Mouse (Mus musculus) kidney, adult 2 months (tissue): ENCODE measurements at regions not wholly inside any gene's neighbourhood (a gene's known extent, or its start where the extent isn't known, plus 50 kb on each side); places are given as distances from the start of the nearest gene placed in this dataset.
A peak's percentile ranks its signal among the peaks of the same experiment; 100 is the strongest.

Experiments used
- DNase-seq: peaks from one replicate; pipeline ENCODE4 v3.0.0; 2021
- H3K27ac ChIP-seq: fragments of 200-500 bp; 2 replicates; pipeline ENCODE4 v1.5.1; 2012; ENCODE audit warnings: low read depth, low read length, control low read depth, inconsistent platforms; ENCODE audit not compliant: insufficient read depth
- H3K27me3 ChIP-seq: fragments of 200-500 bp; replicated peaks from 2 replicates; pipeline ENCODE4 v1.6.1; 2012; ENCODE audit warnings: mild to moderate bottlenecking, moderate library complexity, low read length, inconsistent platforms; ENCODE audit not compliant: control insufficient read depth, insufficient read depth
- H3K36me3 ChIP-seq: fragments of 200-500 bp; 2 replicates; pipeline ENCODE4 v1.6.1; 2012; ENCODE audit warnings: mild to moderate bottlenecking, moderate library complexity, low read length, inconsistent platforms; ENCODE audit not compliant: control insufficient read depth, insufficient read depth
- H3K4me1 ChIP-seq: fragments of 200-500 bp; 2 replicates; pipeline ENCODE4 v1.6.1; 2011; ENCODE audit warnings: low read length; ENCODE audit not compliant: control insufficient read depth, insufficient read depth
- H3K4me3 ChIP-seq: fragments of 200-500 bp; 2 replicates; pipeline ENCODE4 v1.5.1; 2011; ENCODE audit warnings: mild to moderate bottlenecking, low read depth, low read length, control low read depth; ENCODE audit not compliant: insufficient read depth
- CTCF ChIP-seq: fragments of 200-500 bp; conservative IDR thresholded peaks from 2 replicates; pipeline ENCODE4 v1.5.1; 2011; ENCODE audit warnings: low read depth, mild to moderate bottlenecking, control low read depth, low read length, moderate library complexity, mixed read lengths; ENCODE audit not compliant: insufficient read depth, insufficient read length
- POLR2A ChIP-seq: fragments of 200-500 bp; IDR thresholded peaks from one replicate; pipeline ENCODE4 v1.6.1; 2011; ENCODE audit warnings: low read depth, low read length, control low read depth
- WGBS: fragments of 180-500 bp; shearing (Covaris S2); methylation state at CpG from one replicate; pipeline ENCODE4 v1.1.7; 2018; 5-methylcytosine and 5-hydroxymethylcytosine counted together

GRCm38 (mm10) chr9:69592329-69593062, 139.1 kb downstream of the Anxa2 start:
- WGBS = 73% methylated on average over 15 of the region's 15 CpGs
- no peak for DNase-seq
- H3K27me3 ChIP-seq = no peaks in the 10 kb centered on the region

GRCm38 (mm10) chr9:69588846-69589245, 135.4 kb downstream of the Anxa2 start:
- Histone ChIP-seq H3K27me3 (no peaks in the 10 kb centered on the region), H3K36me3 (no peaks in the 10 kb centered on the region), H3K4me3 (no peak overlapping the region), H3K4me1 (no peaks in the 10 kb centered on the region), H3K27ac (no peak overlapping the region)
- DNase-seq = no peak
- 81% methylated on average over 4 of the region's 4 CpGs for WGBS
- no peak for TF ChIP-seq POLR2A
- no peak for TF ChIP-seq CTCF

More at GRCm38 (mm10) chr9:69592329-69593062, 139.1 kb downstream of the Anxa2 start:
- H3K4me1 ChIP-seq = no peaks in the 10 kb centered on the region
- H3K36me3 ChIP-seq = no peaks in the 10 kb centered on the region
- no peak for TF ChIP-seq POLR2A
- TF ChIP-seq CTCF = no peak
- no peak overlapping the region for H3K4me3 ChIP-seq
- H3K27ac ChIP-seq = no peak overlapping the region

- H3K36me3 ChIP-seq = no peaks in the 10 kb centered on the region
- no peaks in the 10 kb centered on the region for H3K4me1 ChIP-seq
- 45% methylated on average over 3 of the region's 3 CpGs for WGBS
- H3K4me3 ChIP-seq = no peak overlapping the region
- TF ChIP-seq POLR2A (no peak), CTCF (no peak; the same call in 1 of the 2 replicates)
- no peaks in the 10 kb centered on the region for H3K27me3 ChIP-seq
- DNase-seq = peak; percentile 54
- H3K27ac ChIP-seq = peak overlapping the region; percentile 65; the same call in 1 of the 2 replicates
Observed at GRCm38 (mm10) chr9:69587096-69587495, 133.7 kb downstream of the Anxa2 start.

- H3K4me1 ChIP-seq = no peaks in the 10 kb centered on the region
- no peaks in the 10 kb centered on the region for H3K36me3 ChIP-seq
- H3K27ac ChIP-seq = no peak overlapping the region
- no peak for DNase-seq
- H3K27me3 ChIP-seq = no peaks in the 10 kb centered on the region
- no peak overlapping the region for H3K4me3 ChIP-seq
- TF ChIP-seq CTCF (no peak), POLR2A (no peak)
Observed at GRCm38 (mm10) chr9:69581236-69581635, 127.8 kb downstream of the Anxa2 start.

- no peak for DNase-seq
- Histone ChIP-seq H3K4me1 (no peaks in the 10 kb centered on the region), H3K27ac (no peak overlapping the region), H3K36me3 (no peaks in the 10 kb centered on the region), H3K27me3 (no peaks in the 10 kb centered on the region), H3K4me3 (no peak overlapping the region)
- TF ChIP-seq CTCF = no peak
- TF ChIP-seq POLR2A = no peak
- 97% methylated on average over 10 of the region's 10 CpGs for WGBS
Observed at GRCm38 (mm10) chr9:69577661-69578405, 124.4 kb downstream of the Anxa2 start.

GRCm38 (mm10) chr9:69575386-69575785, 122.0 kb downstream of the Anxa2 start:
- H3K27ac ChIP-seq = no peak overlapping the region
- no peak for TF ChIP-seq POLR2A
- no peak for TF ChIP-seq CTCF
- H3K4me3 ChIP-seq = no peak overlapping the region
- no peaks in the 10 kb centered on the region for H3K4me1 ChIP-seq
- H3K27me3 ChIP-seq = no peaks in the 10 kb centered on the region
- no peak for DNase-seq
- no peaks in the 10 kb centered on the region for H3K36me3 ChIP-seq
- WGBS = 30% methylated on average over 14 of the region's 14 CpGs

- H3K4me1 ChIP-seq = no peaks in the 10 kb centered on the region
- 34% methylated on average over 13 of the region's 13 CpGs for WGBS
- no peak for TF ChIP-seq POLR2A
- no peak for TF ChIP-seq CTCF
- no peak overlapping the region for H3K27ac ChIP-seq
- H3K36me3 ChIP-seq = no peaks in the 10 kb centered on the region
- H3K4me3 ChIP-seq = no peak overlapping the region
- DNase-seq = no peak
- H3K27me3 ChIP-seq = no peaks in the 10 kb centered on the region
Observed at GRCm38 (mm10) chr9:69568631-69569230, 115.3 kb downstream of the Anxa2 start.
